Mouse (Mus musculus) forebrain, embryonic 14.5 days (tissue): Measurements from ENCODE around the gene Snx13. TPM values are rescaled to one million over a fixed set of nuclear protein-coding genes. Genes with fewer than 3 reads are reported as not detected.

ENCODE experiments used
- ATAC-seq: fragments of 200-750 bp; cut with Nextera tagmentation; 2 replicates; pipeline ENCODE4 v1.8.0; 2017; ENCODE audit warnings: mild to moderate bottlenecking, moderate library complexity
- DNase-seq: peaks from one replicate; pipeline ENCODE4 v3.0.0-alpha.2; 2015; ENCODE audit warnings: low spot score
- H3K27ac ChIP-seq: fragments of 300-500 bp; sonication (generic); 2 replicates; pipeline ENCODE4 v1.5.1; 2014; ENCODE audit warnings: low read depth, mild to moderate bottlenecking, control low read depth, low read length, moderate library complexity
- H3K27me3 ChIP-seq: fragments of 300-500 bp; sonication (generic); replicated peaks from 2 replicates; pipeline ENCODE4 v1.6.1; 2014; ENCODE audit warnings: low read length, control low read depth, mixed read lengths; ENCODE audit not compliant: control insufficient read depth, insufficient read depth
- H3K36me3 ChIP-seq: fragments of 300-500 bp; sonication (generic); 2 replicates; pipeline ENCODE4 v1.6.1; 2014; ENCODE audit warnings: low read length, control low read depth; ENCODE audit not compliant: control insufficient read depth, insufficient read depth
- H3K4me1 ChIP-seq: fragments of 300-500 bp; sonication (generic); 2 replicates; pipeline ENCODE4 v1.6.1; 2014; ENCODE audit warnings: antibody characterized with exemption, low read length, control low read depth; ENCODE audit not compliant: control insufficient read depth, insufficient read depth
- H3K4me2 ChIP-seq: fragments of 300-500 bp; sonication (generic); 2 replicates; pipeline ENCODE4 v1.6.1; 2014; ENCODE audit warnings: mild to moderate bottlenecking, control low read depth, low read length
- H3K4me3 ChIP-seq: fragments of 300-500 bp; sonication (generic); 2 replicates; pipeline ENCODE4 v1.5.1; 2014; ENCODE audit warnings: low read depth, low read length, control low read depth
- H3K9ac ChIP-seq: fragments of 300-500 bp; sonication (generic); 2 replicates; pipeline ENCODE4 v1.6.1; 2014; ENCODE audit warnings: mild to moderate bottlenecking, low read length, control low read depth, moderate library complexity
- H3K9me3 ChIP-seq: fragments of 300-500 bp; sonication (generic); replicated peaks from 2 replicates; pipeline ENCODE4 v1.6.1; 2016; ENCODE audit warnings: low read length, control low read depth, mixed read lengths; ENCODE audit not compliant: control insufficient read depth
- WGBS: fragments of 180-500 bp; shearing (Covaris S2); extraction: QIAGEN DNeasy Blood & Tissue Kit; methylation state at CpG from one replicate; pipeline ENCODE4 v1.1.7; 2014; 5-methylcytosine and 5-hydroxymethylcytosine counted together
- polyA plus RNA-seq: library from polyadenylated mRNA; unstranded; fragments of >200 nt; fragmentation: Nextera tagmentation; extraction: Ambion mirVana; gene quantifications from 2 replicates; pipeline ENCODE4 v1.2.1, GENCODE M21; 2014

Snx13 gene
- polyA plus RNA-seq, 1 experiment from 2014 or later = 27.8 TPM

DNA sequence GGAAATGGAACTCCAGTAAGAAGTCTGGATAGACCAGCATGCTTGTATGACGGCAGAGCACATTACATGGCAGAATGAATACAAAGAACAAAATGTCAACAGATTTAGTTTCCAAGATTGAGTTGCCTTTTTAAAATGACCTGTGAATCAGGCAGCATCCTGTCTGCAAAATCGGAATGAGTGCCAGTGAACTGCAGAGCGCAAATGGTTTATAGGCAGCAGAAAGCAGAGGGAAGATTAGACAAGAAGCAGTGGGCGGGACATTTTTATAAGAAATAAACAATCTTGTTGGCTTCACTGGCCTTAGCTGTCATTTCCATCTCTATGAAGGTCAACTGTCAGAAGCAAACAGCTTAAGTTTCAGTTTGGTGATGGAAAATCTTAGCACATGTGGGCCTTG is 106.2 kb downstream of the Snx13 start:
- H3K27ac ChIP-seq = no peak overlapping the region
- no peak for ATAC-seq

DNA sequence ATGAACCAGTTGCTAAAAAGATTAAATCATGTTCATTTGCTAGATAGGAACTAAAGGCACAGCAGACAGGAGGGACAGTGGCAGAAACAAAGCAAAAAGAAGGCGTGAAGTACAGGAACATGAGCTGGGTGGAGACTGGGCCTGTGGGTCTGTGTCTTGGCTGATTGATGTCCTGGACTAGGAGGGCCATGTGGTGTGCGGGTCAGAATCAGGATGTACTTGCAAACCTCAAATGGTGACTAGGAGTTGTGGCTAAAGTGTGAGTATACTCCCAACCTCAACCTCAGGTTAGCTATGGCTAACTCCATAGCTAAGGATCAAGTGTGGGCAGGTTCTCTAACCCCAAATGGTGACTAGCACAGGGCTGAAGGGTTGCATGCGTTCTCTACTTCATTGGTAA is 107.2 kb downstream of the Snx13 start:
- ATAC-seq (no peak), DNase-seq (no peak)
- Histone ChIP-seq H3K27me3 (no peaks in the 10 kb centered on the region), H3K9me3 (no peaks in the 10 kb centered on the region), H3K4me1 (no peaks in the 10 kb centered on the region), H3K9ac (no peak overlapping the region), H3K27ac (no peak overlapping the region), H3K36me3 (no peaks in the 10 kb centered on the region), H3K4me2 (no peak overlapping the region), H3K4me3 (no peak overlapping the region)
- 78% methylated on average over 3 of the region's 3 CpGs for WGBS

More for the DNA sequence above, 106.2 kb downstream of the Snx13 start:
- Histone ChIP-seq H3K27me3 (no peaks in the 10 kb centered on the region), H3K36me3 (no peaks in the 10 kb centered on the region), H3K4me3 (no peak overlapping the region), H3K9ac (no peak overlapping the region), H3K9me3 (no peaks in the 10 kb centered on the region), H3K4me2 (no peak overlapping the region), H3K4me1 (no peaks in the 10 kb centered on the region)
- 86% methylated on average over 4 of the region's 4 CpGs for WGBS
- DNase-seq = no peak

DNA sequence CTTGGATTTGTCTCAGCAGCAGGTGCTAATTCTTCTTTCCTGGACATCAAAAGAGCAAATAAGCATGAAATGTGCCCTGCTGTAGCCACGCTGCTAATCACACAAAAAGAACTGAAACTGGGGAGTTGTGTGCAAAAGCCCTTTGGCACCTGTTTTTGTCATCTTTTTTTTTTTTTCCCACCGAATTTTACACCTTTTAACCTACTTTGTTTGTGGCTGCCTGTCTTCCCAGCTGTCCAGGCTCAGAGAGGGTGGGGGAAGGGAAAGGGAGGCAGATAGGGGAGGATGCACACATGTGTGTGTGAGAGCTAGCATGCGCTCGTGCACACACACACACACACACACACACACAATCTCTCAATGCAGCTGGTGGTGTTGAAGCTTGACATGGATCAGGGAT is 110.3 kb downstream of the Snx13 start:
- H3K9me3 ChIP-seq = no peaks in the 10 kb centered on the region

DNA sequence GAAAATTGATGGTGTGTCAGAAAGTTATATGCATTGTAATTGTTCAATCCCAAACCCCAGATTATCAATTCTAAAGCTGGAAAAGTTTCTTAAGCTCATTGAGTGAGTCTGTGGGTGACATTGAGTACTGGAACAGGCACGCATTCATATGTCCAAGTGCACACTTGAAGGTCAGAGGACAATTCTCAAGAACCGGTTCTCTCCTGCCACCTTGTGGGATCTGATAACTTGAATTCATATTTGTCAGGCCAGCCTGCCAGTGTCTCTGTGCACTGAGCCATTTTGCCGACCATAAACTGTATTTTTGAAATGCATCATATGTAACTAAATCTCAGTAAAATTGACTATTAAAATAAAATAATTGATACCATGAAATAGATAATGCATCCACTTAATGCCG is 114.7 kb downstream of the Snx13 start:
- 79% methylated on average over 4 of the region's 4 CpGs for WGBS
- Histone ChIP-seq H3K4me2 (no peak overlapping the region), H3K4me1 (no peaks in the 10 kb centered on the region), H3K36me3 (no peaks in the 10 kb centered on the region), H3K27ac (no peak overlapping the region), H3K9ac (no peak overlapping the region), H3K4me3 (no peak overlapping the region), H3K9me3 (no peaks in the 10 kb centered on the region), H3K27me3 (no peaks in the 10 kb centered on the region)
- no peak for DNase-seq
- ATAC-seq = no peak

More for the DNA sequence above, 110.3 kb downstream of the Snx13 start:
- no peak overlapping the region for H3K4me2 ChIP-seq
- H3K9ac ChIP-seq = no peak overlapping the region
- H3K4me1 ChIP-seq = no peaks in the 10 kb centered on the region
- no peak overlapping the region for H3K4me3 ChIP-seq
- H3K36me3 ChIP-seq = no peaks in the 10 kb centered on the region
- 56% methylated on average over 4 of the region's 4 CpGs for WGBS
- H3K27ac ChIP-seq = no peak overlapping the region
- DNase-seq (no peak), ATAC-seq (no peak)
- H3K27me3 ChIP-seq = no peaks in the 10 kb centered on the region

DNA sequence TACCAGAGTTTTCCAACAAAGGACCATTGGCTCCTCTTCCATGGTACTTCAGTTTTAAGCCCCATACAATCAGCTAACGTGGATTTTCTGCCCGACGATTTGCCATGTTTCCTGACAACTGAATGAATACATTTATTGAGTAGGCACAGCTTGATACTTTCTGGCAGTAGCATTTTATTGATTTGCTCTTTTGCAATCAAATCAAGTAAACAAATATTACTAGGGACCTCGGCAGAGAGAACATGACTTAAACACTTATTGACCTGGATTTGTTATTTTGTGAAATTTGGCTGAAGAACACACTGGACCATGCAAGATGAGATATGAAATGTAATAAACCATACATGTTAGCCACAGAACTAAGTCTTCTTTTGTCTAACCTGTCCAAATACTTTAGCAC is 123.3 kb downstream of the Snx13 start:
- Histone ChIP-seq H3K9me3 (no peaks in the 10 kb centered on the region), H3K4me3 (no peak overlapping the region), H3K27me3 (no peaks in the 10 kb centered on the region), H3K4me2 (no peak overlapping the region), H3K4me1 (no peaks in the 10 kb centered on the region), H3K27ac (no peak overlapping the region), H3K9ac (no peak overlapping the region), H3K36me3 (no peaks in the 10 kb centered on the region)
- WGBS = 28% methylated on average over 4 of the region's 4 CpGs
- ATAC-seq (no peak), DNase-seq (no peak)

DNA sequence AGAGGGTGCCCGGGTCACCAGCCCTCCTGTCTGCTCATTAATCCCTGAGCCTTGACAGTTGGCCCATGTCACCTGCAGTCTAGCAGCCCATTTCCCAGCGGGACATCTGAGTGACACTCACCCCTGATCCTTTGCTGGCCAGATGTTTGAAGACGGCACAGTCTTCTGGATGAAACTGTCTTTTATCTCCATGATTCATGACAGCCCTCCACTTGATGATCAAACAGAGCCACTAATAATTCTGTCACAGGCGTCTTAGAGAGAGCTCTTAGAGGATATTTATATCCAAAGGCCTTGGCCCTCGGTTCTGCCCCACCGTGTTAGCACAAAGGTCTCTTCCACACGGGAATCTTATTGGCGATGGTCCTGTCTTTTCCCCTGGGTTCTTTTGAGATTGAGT is 129.0 kb downstream of the Snx13 start:
- Histone ChIP-seq H3K4me1 (no peaks in the 10 kb centered on the region), H3K4me2 (no peak overlapping the region), H3K4me3 (no peak overlapping the region), H3K27ac (no peak overlapping the region), H3K36me3 (no peaks in the 10 kb centered on the region), H3K9ac (no peak overlapping the region), H3K9me3 (no peaks in the 10 kb centered on the region), H3K27me3 (no peaks in the 10 kb centered on the region)
- DNase-seq (no peak), ATAC-seq (no peak)
- 75% methylated on average over 8 of the region's 8 CpGs for WGBS

DNA sequence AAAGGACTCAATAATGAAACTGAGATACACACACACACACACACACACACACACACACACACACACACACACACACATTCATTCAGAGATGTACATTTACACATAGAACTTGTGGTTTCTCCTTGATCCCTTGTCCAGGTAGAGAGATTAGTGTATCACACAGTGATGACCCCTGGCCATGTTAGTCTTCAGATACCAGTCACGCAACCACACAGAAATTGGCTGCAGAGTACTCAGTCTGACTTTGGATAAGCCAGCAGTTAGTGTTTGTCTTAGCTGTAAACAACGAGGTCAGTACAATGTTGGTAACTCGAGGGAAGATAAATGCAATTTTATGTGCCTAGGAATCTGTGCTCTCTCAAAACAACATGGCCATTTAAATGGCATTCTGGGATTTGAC is 129.6 kb downstream of the Snx13 start:
- ATAC-seq (no peak), DNase-seq (no peak)
- H3K9ac ChIP-seq = no peak overlapping the region
- 59% methylated on average over 3 of the region's 3 CpGs for WGBS
- H3K9me3 ChIP-seq = no peaks in the 10 kb centered on the region
- no peak overlapping the region for H3K4me3 ChIP-seq
- H3K4me2 ChIP-seq = no peak overlapping the region
- H3K27ac ChIP-seq = no peak overlapping the region
- H3K36me3 ChIP-seq = no peaks in the 10 kb centered on the region
- no peaks in the 10 kb centered on the region for H3K27me3 ChIP-seq
- no peaks in the 10 kb centered on the region for H3K4me1 ChIP-seq

DNA sequence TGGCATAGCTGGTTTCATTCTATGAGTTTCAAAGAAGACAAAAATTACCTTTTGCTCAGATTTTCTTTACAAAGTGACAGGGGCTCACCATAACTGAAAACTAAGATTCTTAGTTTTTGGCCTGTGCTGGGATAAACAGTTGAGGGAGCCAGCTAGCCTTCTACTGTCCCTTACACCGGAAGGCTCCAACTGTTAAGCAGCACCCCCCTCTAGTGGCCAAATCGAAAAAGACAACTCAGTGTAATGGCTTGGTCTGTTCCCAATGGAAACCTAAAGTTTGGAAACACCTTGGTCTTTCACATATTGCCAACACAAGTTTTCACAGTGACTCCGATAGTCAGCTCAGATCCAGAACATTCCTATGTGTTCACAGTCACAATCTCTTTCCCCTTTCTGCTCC is 135.7 kb downstream of the Snx13 start:
- H3K4me1 ChIP-seq = no peaks in the 10 kb centered on the region; the same call in 1 of the 2 replicates
- H3K9ac ChIP-seq = no peak overlapping the region
- no peaks in the 10 kb centered on the region for H3K36me3 ChIP-seq
- DNase-seq (peak; percentile 90), ATAC-seq (peak; percentile 92)
- H3K27ac ChIP-seq = no peak overlapping the region
- no peak overlapping the region for H3K4me2 ChIP-seq
- WGBS = 13% methylated on average over 3 of the region's 3 CpGs
- no peak overlapping the region for H3K4me3 ChIP-seq
- H3K9me3 ChIP-seq = no peaks in the 10 kb centered on the region
- no peaks in the 10 kb centered on the region for H3K27me3 ChIP-seq

DNA sequence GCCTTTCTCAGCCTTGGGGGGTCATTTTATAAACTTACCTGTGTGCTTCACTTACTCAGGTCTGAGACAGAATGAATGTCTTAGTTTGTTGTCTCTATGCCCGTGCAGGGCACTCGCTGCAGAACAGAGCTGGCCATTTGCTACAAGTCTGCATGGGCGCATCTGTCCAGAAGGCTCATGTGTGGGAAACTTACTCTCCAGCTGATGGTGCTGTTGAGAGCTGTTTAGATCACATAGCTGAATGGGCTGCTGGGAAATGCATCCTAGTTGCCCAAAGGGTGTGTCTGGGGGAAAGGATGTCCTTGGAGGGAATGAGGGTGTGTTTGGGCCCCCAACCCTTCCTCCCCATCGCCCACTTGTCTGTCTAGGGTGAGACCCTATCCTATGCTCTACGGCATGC is 137.3 kb downstream of the Snx13 start:
- no peak for DNase-seq
- WGBS = 74% methylated on average over 5 of the region's 5 CpGs
- H3K36me3 ChIP-seq = no peaks in the 10 kb centered on the region
- no peak overlapping the region for H3K9ac ChIP-seq
- no peak overlapping the region for H3K27ac ChIP-seq
- no peaks in the 10 kb centered on the region for H3K9me3 ChIP-seq
- H3K27me3 ChIP-seq = no peaks in the 10 kb centered on the region
- ATAC-seq = no peak
- H3K4me3 ChIP-seq = no peak overlapping the region
- H3K4me2 ChIP-seq = no peak overlapping the region
- no peaks in the 10 kb centered on the region; the same call in 1 of the 2 replicates for H3K4me1 ChIP-seq
